Mouse (Mus musculus): ENCODE measurements around the gene Krt24. TPM values are rescaled to one million over a fixed set of nuclear protein-coding genes. Genes with fewer than 3 reads are reported as not detected.
A peak's percentile ranks its signal among the peaks of the same experiment; 100 is the strongest.

The Krt24 gene
- total and polyA plus RNA-seq, 3 experiments = not detected

GRCm38 (mm10) chr11:99272721-99273120 lies 12.3 kb downstream of the Krt24 start:
- H3K9ac ChIP-seq (ENCODE audit: low read depth, low read length) = no peak overlapping the region
- H3K36me3 ChIP-seq (ENCODE audit: control insufficient read depth, insufficient read depth, low read length) = no peaks in the 10 kb centered on the region
- WGBS = 92% methylated on average over 4 of the region's 4 CpGs
- intact Hi-C loops (cut with DNase I) = no loop called here
- H3K4me3 ChIP-seq = no peak overlapping the region
- H3K4me1 ChIP-seq (ENCODE audit: control insufficient read depth, insufficient read depth, low read length) = no peaks in the 10 kb centered on the region
- H3K27ac ChIP-seq = no peak overlapping the region
- no peak for TF ChIP-seq POLR2A (IDR thresholded peaks at IDR 0.05; ENCODE audit: insufficient read depth, low read depth, low read length)
- TF ChIP-seq CTCF (IDR thresholded peaks at IDR 0.05) = no peak
- TF ChIP-seq EP300 (IDR thresholded peaks at IDR 0.05; ENCODE audit: insufficient read depth, low read depth, low read length) = no peak
- DNase-seq = no peak
- no peaks in the 10 kb centered on the region for H3K79me2 ChIP-seq (replicated peaks; ENCODE audit: control insufficient read depth, insufficient read depth, low read length)
- no peaks in the 10 kb centered on the region for H3K27me3 ChIP-seq (ENCODE audit: control insufficient read depth, insufficient read depth, low read length)

- H3K4me3 ChIP-seq = no peak overlapping the region
- no peaks in the 10 kb centered on the region for H3K79me2 ChIP-seq (replicated peaks; ENCODE audit: control insufficient read depth, insufficient read depth, low read length)
- TF ChIP-seq CTCF (IDR thresholded peaks at IDR 0.05) = no peak
- H3K9ac ChIP-seq (ENCODE audit: low read depth, low read length) = no peak overlapping the region
- H3K36me3 ChIP-seq (ENCODE audit: control insufficient read depth, insufficient read depth, low read length) = no peaks in the 10 kb centered on the region
- H3K4me1 ChIP-seq (ENCODE audit: control insufficient read depth, insufficient read depth, low read length) = no peaks in the 10 kb centered on the region
- intact Hi-C loops (cut with DNase I) = no loop called here
- no peak overlapping the region for H3K27ac ChIP-seq
- no peak for DNase-seq
- WGBS = 80% methylated on average over 7 of the region's 7 CpGs
- H3K27me3 ChIP-seq (ENCODE audit: control insufficient read depth, insufficient read depth, low read length) = no peaks in the 10 kb centered on the region
These were observed 15.9 kb downstream of the Krt24 start for GRCm38 (mm10) chr11:99269192-99269591.

GRCm38 (mm10) chr11:99265796-99266195 lies 19.3 kb downstream of the Krt24 start:
- TF ChIP-seq POLR2A (IDR thresholded peaks at IDR 0.05; ENCODE audit: insufficient read depth, low read depth, low read length) = no peak
- no peak for TF ChIP-seq EP300 (IDR thresholded peaks at IDR 0.05; ENCODE audit: insufficient read depth, low read depth, low read length)
- no peak for TF ChIP-seq CTCF (IDR thresholded peaks at IDR 0.05)

GRCm38 (mm10) chr11:99265220-99265619 lies 19.8 kb downstream of the Krt24 start:
- H3K4me1 ChIP-seq (ENCODE audit: control insufficient read depth, insufficient read depth, low read length) = no peaks in the 10 kb centered on the region
- TF ChIP-seq CTCF (IDR thresholded peaks at IDR 0.05) (no peak), POLR2A (IDR thresholded peaks at IDR 0.05; ENCODE audit: insufficient read depth, low read depth, low read length) (no peak), EP300 (IDR thresholded peaks at IDR 0.05; ENCODE audit: insufficient read depth, low read depth, low read length) (no peak)
- no peak overlapping the region for H3K9ac ChIP-seq (ENCODE audit: low read depth, low read length)
- 42% methylated on average over 9 of the region's 9 CpGs for WGBS
- peak in 1 of 2 experiments; percentile 19 for DNase-seq
- no peaks in the 10 kb centered on the region for H3K79me2 ChIP-seq (replicated peaks; ENCODE audit: control insufficient read depth, insufficient read depth, low read length)
- H3K27me3 ChIP-seq (ENCODE audit: control insufficient read depth, insufficient read depth, low read length) = no peaks in the 10 kb centered on the region
- intact Hi-C loops (cut with DNase I) = no loop called here
- H3K4me3 ChIP-seq = no peak overlapping the region
- no peaks in the 10 kb centered on the region for H3K36me3 ChIP-seq (ENCODE audit: control insufficient read depth, insufficient read depth, low read length)
- H3K27ac ChIP-seq = peak overlapping the region; percentile 29; the same call in 1 of the 2 replicates

More at GRCm38 (mm10) chr11:99265796-99266195, 19.3 kb downstream of the Krt24 start:
- Histone ChIP-seq H3K27ac (peak overlapping the region; percentile 29; the same call in 1 of the 2 replicates), H3K4me3 (no peak overlapping the region; the same call in 1 of the 2 replicates), H3K4me1 (ENCODE audit: control insufficient read depth, insufficient read depth, low read length) (no peaks in the 10 kb centered on the region), H3K79me2 (replicated peaks; ENCODE audit: control insufficient read depth, insufficient read depth, low read length) (no peaks in the 10 kb centered on the region), H3K36me3 (ENCODE audit: control insufficient read depth, insufficient read depth, low read length) (no peaks in the 10 kb centered on the region), H3K27me3 (ENCODE audit: control insufficient read depth, insufficient read depth, low read length) (no peaks in the 10 kb centered on the region), H3K9ac (ENCODE audit: low read depth, low read length) (no peak overlapping the region)
- peak in 1 of 2 experiments; percentile 12 for DNase-seq
- 49% methylated on average over 9 of the region's 9 CpGs for WGBS
- intact Hi-C loops (cut with DNase I) = no loop called here

GRCm38 (mm10) chr11:99256213-99256612 lies 28.8 kb downstream of the Krt24 start:
- no peak overlapping the region for H3K4me3 ChIP-seq
- no peaks in the 10 kb centered on the region for H3K36me3 ChIP-seq (ENCODE audit: control insufficient read depth, insufficient read depth, low read length)
- no peaks in the 10 kb centered on the region for H3K79me2 ChIP-seq (replicated peaks; ENCODE audit: control insufficient read depth, insufficient read depth, low read length)
- H3K27ac ChIP-seq = no peak overlapping the region
- H3K4me1 ChIP-seq (ENCODE audit: control insufficient read depth, insufficient read depth, low read length) = no peaks in the 10 kb centered on the region
- TF ChIP-seq EP300 (IDR thresholded peaks at IDR 0.05; ENCODE audit: insufficient read depth, low read depth, low read length) = no peak
- peak; percentile 29 for TF ChIP-seq CTCF (IDR thresholded peaks at IDR 0.05)
- no peaks in the 10 kb centered on the region for H3K27me3 ChIP-seq (ENCODE audit: control insufficient read depth, insufficient read depth, low read length)
- DNase-seq = no peak
- intact Hi-C loops (cut with DNase I) = no loop called here
- WGBS = 77% methylated on average over 4 of the region's 4 CpGs
- H3K9ac ChIP-seq (ENCODE audit: low read depth, low read length) = no peak overlapping the region

GRCm38 (mm10) chr11:99255316-99255715 lies 29.7 kb downstream of the Krt24 start:
- Histone ChIP-seq H3K27me3 (ENCODE audit: control insufficient read depth, insufficient read depth, low read length) (no peaks in the 10 kb centered on the region), H3K36me3 (ENCODE audit: control insufficient read depth, insufficient read depth, low read length) (no peaks in the 10 kb centered on the region), H3K79me2 (replicated peaks; ENCODE audit: control insufficient read depth, insufficient read depth, low read length) (no peaks in the 10 kb centered on the region), H3K4me3 (no peak overlapping the region), H3K9ac (ENCODE audit: low read depth, low read length) (no peak overlapping the region), H3K4me1 (ENCODE audit: control insufficient read depth, insufficient read depth, low read length) (no peaks in the 10 kb centered on the region), H3K27ac (no peak overlapping the region)
- DNase-seq = no peak
- 90% methylated on average over 8 of the region's 8 CpGs for WGBS
- no peak for TF ChIP-seq EP300 (IDR thresholded peaks at IDR 0.05; ENCODE audit: insufficient read depth, low read depth, low read length)
- TF ChIP-seq POLR2A (IDR thresholded peaks at IDR 0.05; ENCODE audit: insufficient read depth, low read depth, low read length) = no peak
- TF ChIP-seq CTCF (IDR thresholded peaks at IDR 0.05) = no peak
- intact Hi-C loops (cut with DNase I) = no loop called here

Data from heart, adult 2 months (tissue).